Mouse (Mus musculus): ENCODE measurements around the gene Clint1. TPM values are rescaled to one million over a fixed set of nuclear protein-coding genes. Genes with fewer than 3 reads are reported as not detected.
A peak's percentile ranks its signal among the peaks of the same experiment; 100 is the strongest.
"Not testable (repeated sequence)": the region's sequence is repeated elsewhere in the genome, so short reads cannot be mapped to it uniquely, and the experiment has no call there.

The Clint1 gene
- polyA plus RNA-seq, 1 experiment from 2014 or later = 104 TPM

- no peak overlapping the region for H3K4me2 ChIP-seq (replicated peaks; ENCODE audit: low read depth, low read length)
- 55% methylated on average over 2 of the region's 2 CpGs for WGBS
Measured at GRCm38 (mm10) chr11:45876036-45876435, 24.2 kb downstream of the Clint1 start.

DNA sequence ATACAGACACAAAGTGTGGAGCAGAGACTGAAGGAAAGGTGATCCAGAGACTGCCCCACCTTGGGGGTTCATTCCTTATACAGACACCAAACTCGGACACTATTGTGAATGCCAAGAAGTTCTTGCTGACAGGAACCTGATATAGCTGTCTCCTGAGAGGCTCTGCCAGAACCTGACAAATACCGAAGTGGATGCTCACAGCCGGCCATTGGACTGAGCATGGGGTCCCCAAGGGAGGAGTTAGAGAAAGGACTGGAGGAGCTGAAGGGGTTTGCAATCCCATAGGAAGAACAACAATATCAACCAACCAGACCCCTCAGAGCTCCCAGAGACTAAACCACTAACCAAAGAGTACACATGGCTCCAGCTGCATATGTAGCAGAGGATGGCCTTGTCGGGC lies 27.5 kb downstream of the Clint1 start:
- not testable (repeated sequence) for H3K36me3 ChIP-seq (ENCODE audit: insufficient read depth, low read length); H3K4me3 ChIP-seq (ENCODE audit: low read length); ATAC-seq (ENCODE audit: low FRiP score, low TSS enrichment); H3K9ac ChIP-seq (replicated peaks; ENCODE audit: low read length); H3K9me3 ChIP-seq (ENCODE audit: low read length); H3K27ac ChIP-seq (ENCODE audit: low read length); H3K27me3 ChIP-seq (ENCODE audit: insufficient read depth, low read length); H3K4me2 ChIP-seq (replicated peaks; ENCODE audit: low read depth, low read length)
- 65% methylated on average over 4 of the region's 4 CpGs for WGBS
- H3K4me1 ChIP-seq (ENCODE audit: insufficient read depth, low read length) = peaks cover 35% of the 10 kb centered on the region

More at GRCm38 (mm10) chr11:45876036-45876435, 24.2 kb downstream of the Clint1 start:
- Histone ChIP-seq H3K9me3 (ENCODE audit: low read length) (no peaks in the 10 kb centered on the region), H3K4me1 (ENCODE audit: insufficient read depth, low read length) (peaks cover 36% of the 10 kb centered on the region), H3K9ac (replicated peaks; ENCODE audit: low read length) (no peak overlapping the region), H3K4me3 (ENCODE audit: low read length) (no peak overlapping the region), H3K27me3 (ENCODE audit: insufficient read depth, low read length) (no peaks in the 10 kb centered on the region), H3K27ac (ENCODE audit: low read length) (no peak overlapping the region), H3K36me3 (ENCODE audit: insufficient read depth, low read length) (peaks cover 9% of the 10 kb centered on the region)
- no peak for ATAC-seq (ENCODE audit: low FRiP score, low TSS enrichment)

- WGBS = 51% methylated on average over 6 of the region's 6 CpGs
- ATAC-seq (ENCODE audit: low FRiP score, low TSS enrichment) = peak; percentile 32; the same call in 1 of the 2 replicates
- Histone ChIP-seq H3K36me3 (ENCODE audit: insufficient read depth, low read length) (peaks cover 19% of the 10 kb centered on the region), H3K27ac (ENCODE audit: low read length) (peak overlapping the region; percentile 44), H3K4me2 (replicated peaks; ENCODE audit: low read depth, low read length) (no peak overlapping the region), H3K9me3 (ENCODE audit: low read length) (no peaks in the 10 kb centered on the region), H3K9ac (replicated peaks; ENCODE audit: low read length) (no peak overlapping the region), H3K4me1 (ENCODE audit: insufficient read depth, low read length) (peaks cover 35% of the 10 kb centered on the region), H3K27me3 (ENCODE audit: insufficient read depth, low read length) (no peaks in the 10 kb centered on the region), H3K4me3 (ENCODE audit: low read length) (no peak overlapping the region)
Measured at GRCm38 (mm10) chr11:45881026-45881682, 29.3 kb downstream of the Clint1 start.

- no peaks in the 10 kb centered on the region for H3K9me3 ChIP-seq (ENCODE audit: low read length)
- no peak overlapping the region for H3K4me2 ChIP-seq (replicated peaks; ENCODE audit: low read depth, low read length)
- WGBS = 38% methylated on average over 5 of the region's 5 CpGs
- no peaks in the 10 kb centered on the region for H3K27me3 ChIP-seq (ENCODE audit: insufficient read depth, low read length)
- ATAC-seq (ENCODE audit: low FRiP score, low TSS enrichment) = peak; percentile 55; the same call in 1 of the 2 replicates
- peaks cover 18% of the 10 kb centered on the region for H3K36me3 ChIP-seq (ENCODE audit: insufficient read depth, low read length)
- peak overlapping the region; percentile 38; the same call in 1 of the 2 replicates for H3K9ac ChIP-seq (replicated peaks; ENCODE audit: low read length)
- H3K4me3 ChIP-seq (ENCODE audit: low read length) = no peak overlapping the region
- peaks cover 35% of the 10 kb centered on the region for H3K4me1 ChIP-seq (ENCODE audit: insufficient read depth, low read length)
- H3K27ac ChIP-seq (ENCODE audit: low read length) = peak overlapping the region; percentile 57; the same call in 1 of the 2 replicates
Measured at GRCm38 (mm10) chr11:45881683-45882068, 29.8 kb downstream of the Clint1 start.

DNA sequence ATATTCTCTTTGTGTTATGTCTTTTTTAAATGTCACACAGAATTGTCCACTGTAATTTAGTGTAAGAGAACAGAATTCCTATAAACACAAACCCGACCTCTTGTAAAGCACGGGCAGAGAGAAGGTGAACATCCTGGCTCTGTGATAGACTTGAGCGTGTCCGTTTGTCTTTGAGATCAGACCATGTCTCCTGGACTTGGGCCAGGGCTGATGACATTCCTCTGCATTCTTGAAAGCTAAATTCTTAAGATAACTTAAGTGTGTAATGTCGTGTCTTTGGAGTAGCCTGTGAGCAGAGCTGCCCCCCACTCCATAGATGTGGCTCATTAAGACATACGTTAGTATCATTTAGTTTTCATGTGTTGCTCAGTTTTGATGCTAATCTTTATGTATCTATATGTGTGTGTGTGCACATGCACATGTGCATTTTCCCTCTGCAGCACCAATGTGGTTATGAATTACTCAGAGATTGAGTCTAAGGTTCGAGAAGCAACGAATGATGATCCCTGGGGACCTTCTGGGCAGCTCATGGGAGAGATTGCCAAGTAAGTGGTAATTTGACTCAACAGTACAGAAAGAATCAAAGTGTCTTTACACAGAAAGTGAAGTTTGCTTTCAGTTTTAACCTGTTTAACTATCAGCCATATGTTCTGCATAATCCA lies 31.6 kb downstream of the Clint1 start:
- no peak overlapping the region for H3K27ac ChIP-seq (ENCODE audit: low read length)
- no peak overlapping the region for H3K4me3 ChIP-seq (ENCODE audit: low read length)
- ATAC-seq (ENCODE audit: low FRiP score, low TSS enrichment) = no peak
- peaks cover 24% of the 10 kb centered on the region for H3K36me3 ChIP-seq (ENCODE audit: insufficient read depth, low read length)
- H3K9me3 ChIP-seq (ENCODE audit: low read length) = no peaks in the 10 kb centered on the region
- peaks cover 31% of the 10 kb centered on the region for H3K4me1 ChIP-seq (ENCODE audit: insufficient read depth, low read length)
- no peaks in the 10 kb centered on the region for H3K27me3 ChIP-seq (ENCODE audit: insufficient read depth, low read length)
- WGBS = 43% methylated on average over 8 of the region's 8 CpGs
- no peak overlapping the region for H3K9ac ChIP-seq (replicated peaks; ENCODE audit: low read length)
- no peak overlapping the region for H3K4me2 ChIP-seq (replicated peaks; ENCODE audit: low read depth, low read length)

DNA sequence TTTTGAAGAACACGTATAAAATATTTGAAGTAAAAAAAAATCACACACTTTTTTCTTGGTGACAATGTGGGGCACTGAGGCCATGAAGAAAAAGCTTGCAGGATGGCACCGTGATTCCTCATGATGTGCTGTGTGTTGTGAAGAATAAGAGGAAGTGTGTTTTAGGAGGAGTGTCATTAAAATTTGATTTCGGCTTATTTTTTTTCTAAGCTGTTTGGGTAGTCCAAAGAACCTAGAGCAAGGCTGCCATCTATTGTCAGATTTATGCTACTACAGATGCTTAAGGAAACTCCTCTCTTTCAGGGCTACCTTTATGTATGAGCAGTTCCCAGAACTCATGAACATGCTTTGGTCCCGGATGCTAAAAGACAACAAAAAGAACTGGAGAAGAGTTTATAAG lies 32.2 kb downstream of the Clint1 start:
- Histone ChIP-seq H3K9me3 (ENCODE audit: low read length) (no peaks in the 10 kb centered on the region), H3K27me3 (ENCODE audit: insufficient read depth, low read length) (no peaks in the 10 kb centered on the region), H3K27ac (ENCODE audit: low read length) (no peak overlapping the region), H3K4me2 (replicated peaks; ENCODE audit: low read depth, low read length) (no peak overlapping the region), H3K9ac (replicated peaks; ENCODE audit: low read length) (no peak overlapping the region), H3K4me3 (ENCODE audit: low read length) (no peak overlapping the region), H3K4me1 (ENCODE audit: insufficient read depth, low read length) (peaks cover 29% of the 10 kb centered on the region), H3K36me3 (ENCODE audit: insufficient read depth, low read length) (peaks cover 28% of the 10 kb centered on the region)
- ATAC-seq (ENCODE audit: low FRiP score, low TSS enrichment) = no peak
- WGBS = 46% methylated on average over 4 of the region's 4 CpGs

GRCm38 (mm10) chr11:45885606-45886230 lies 33.9 kb downstream of the Clint1 start:
- Histone ChIP-seq H3K4me1 (ENCODE audit: insufficient read depth, low read length) (peaks cover 19% of the 10 kb centered on the region), H3K36me3 (ENCODE audit: insufficient read depth, low read length) (peaks cover 37% of the 10 kb centered on the region), H3K27me3 (ENCODE audit: insufficient read depth, low read length) (no peaks in the 10 kb centered on the region), H3K4me2 (replicated peaks; ENCODE audit: low read depth, low read length) (no peak overlapping the region), H3K27ac (ENCODE audit: low read length) (no peak overlapping the region), H3K4me3 (ENCODE audit: low read length) (no peak overlapping the region), H3K9me3 (ENCODE audit: low read length) (no peaks in the 10 kb centered on the region), H3K9ac (replicated peaks; ENCODE audit: low read length) (no peak overlapping the region)
- ATAC-seq (ENCODE audit: low FRiP score, low TSS enrichment) = no peak
- WGBS = 85% methylated on average over 5 of the region's 5 CpGs

DNA sequence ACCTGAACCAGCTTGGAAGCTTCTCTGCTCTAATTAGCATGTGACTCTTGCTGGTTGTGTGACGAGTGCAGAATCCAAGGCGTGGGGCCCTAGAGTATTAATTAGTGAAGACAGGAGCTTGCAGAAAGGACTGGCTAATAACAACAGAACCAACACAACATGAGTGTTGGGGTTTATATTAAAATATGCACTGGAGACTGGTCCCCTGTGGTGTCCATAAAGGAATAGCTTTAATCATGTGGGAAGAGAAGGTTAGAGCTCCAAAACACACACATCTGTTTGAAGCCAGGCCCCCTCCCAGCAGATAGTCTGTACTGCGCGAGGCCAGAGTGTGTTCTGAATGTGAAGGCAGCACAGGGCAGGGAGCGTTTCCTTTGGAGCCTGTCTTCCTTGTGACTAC lies 34.7 kb downstream of the Clint1 start:
- Histone ChIP-seq H3K4me1 (ENCODE audit: insufficient read depth, low read length) (peaks cover 16% of the 10 kb centered on the region), H3K4me2 (replicated peaks; ENCODE audit: low read depth, low read length) (no peak overlapping the region), H3K4me3 (ENCODE audit: low read length) (no peak overlapping the region), H3K9ac (replicated peaks; ENCODE audit: low read length) (no peak overlapping the region), H3K9me3 (ENCODE audit: low read length) (no peaks in the 10 kb centered on the region), H3K36me3 (ENCODE audit: insufficient read depth, low read length) (peaks cover 44% of the 10 kb centered on the region), H3K27ac (ENCODE audit: low read length) (no peak overlapping the region), H3K27me3 (ENCODE audit: insufficient read depth, low read length) (no peaks in the 10 kb centered on the region)
- no peak for ATAC-seq (ENCODE audit: low FRiP score, low TSS enrichment)
- WGBS = 90% methylated on average over 5 of the region's 5 CpGs

GRCm38 (mm10) chr11:45888471-45889030 lies 36.7 kb downstream of the Clint1 start:
- Histone ChIP-seq H3K4me2 (replicated peaks; ENCODE audit: low read depth, low read length) (no peak overlapping the region), H3K36me3 (ENCODE audit: insufficient read depth, low read length) (peaks cover 58% of the 10 kb centered on the region), H3K27ac (ENCODE audit: low read length) (no peak overlapping the region), H3K4me3 (ENCODE audit: low read length) (no peak overlapping the region), H3K4me1 (ENCODE audit: insufficient read depth, low read length) (peaks cover 4% of the 10 kb centered on the region), H3K27me3 (ENCODE audit: insufficient read depth, low read length) (no peaks in the 10 kb centered on the region), H3K9ac (replicated peaks; ENCODE audit: low read length) (no peak overlapping the region), H3K9me3 (ENCODE audit: low read length) (no peaks in the 10 kb centered on the region)
- no peak for ATAC-seq (ENCODE audit: low FRiP score, low TSS enrichment)
- 88% methylated on average over 9 of the region's 9 CpGs for WGBS

Data from kidney, embryonic 16.5 days (tissue).